Mouse (Mus musculus): ENCODE data around the gene Zdhhc18. TPM values are rescaled to one million over a fixed set of nuclear protein-coding genes. Genes with fewer than 3 reads are reported as not detected.

Gene Zdhhc18
- total RNA-seq (2014; rRNA removed): 14.8 and 21.2 TPM in 2 replicates
- polyA plus RNA-seq (2015; fragmentation: Nextera tagmentation; extraction: Ambion mirVana): 9.3 and 9.6 TPM in 2 replicates

DNA sequence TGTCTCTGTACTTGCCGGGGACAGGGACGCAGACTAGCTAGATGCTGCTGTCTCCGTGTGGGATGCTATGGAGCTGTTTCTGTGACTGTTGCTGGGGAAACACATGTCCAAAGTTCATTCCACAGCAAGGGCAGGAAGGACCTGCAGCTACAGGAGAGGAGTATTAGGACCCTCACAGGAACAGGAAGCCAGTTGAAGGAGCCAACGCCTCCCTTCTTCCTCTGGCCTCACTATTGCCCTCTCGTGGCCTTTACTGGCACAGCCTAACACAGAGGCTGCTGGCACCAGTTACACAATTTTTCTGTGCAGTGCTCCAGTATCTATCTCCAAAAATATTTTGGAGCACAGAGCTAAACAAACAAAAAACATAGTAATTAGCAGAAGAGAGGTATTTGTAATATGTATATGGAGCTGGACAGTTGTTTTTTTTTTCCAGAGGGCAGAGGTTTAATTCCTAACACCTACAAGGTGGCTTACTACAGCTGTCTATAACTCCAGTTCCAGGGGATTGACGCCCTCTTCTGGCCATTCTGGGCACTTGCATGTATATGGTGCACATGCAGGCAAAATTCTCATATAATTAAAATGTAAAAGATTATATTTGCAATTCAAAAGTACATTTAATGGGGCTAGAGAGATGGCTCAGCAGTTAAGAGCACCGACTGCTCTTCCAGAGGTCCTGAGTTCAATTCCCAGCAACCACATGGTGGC, at the start of gene Zdhhc18:
TSS of gene Zdhhc18 (minus strand) at position 166 of the 711 bp plus-strand sequence.
- peak; percentile 73 for ATAC-seq
- TF ChIP-seq CTCF (IDR thresholded peaks at IDR 0.05; ENCODE audit: low read depth): peak; percentile 80
- Histone ChIP-seq H3K36me3 (ENCODE audit: insufficient read depth) (no peaks in the 10 kb centered on the region), H3K4me2 (ENCODE audit: low read depth) (peak within 1 kb of the TSS; percentile 25; the same call in 1 of the 2 replicates), H3K9me3 (ENCODE audit: low read length) (no peaks in the 10 kb centered on the region), H3K27me3 (ENCODE audit: insufficient read depth, low read length) (no peaks in the 10 kb centered on the region), H3K27ac (ENCODE audit: low read depth, low read length) (no peak within 1 kb of the TSS), H3K4me1 (ENCODE audit: insufficient read depth) (no peaks in the 10 kb centered on the region), H3K4me3 (ENCODE audit: low read depth, low read length) (no peak within 1 kb of the TSS), H3K9ac (no peak within 1 kb of the TSS)
- 36% methylated on average over 7 of the region's 7 CpGs for WGBS
- peak; percentile 84 for DNase-seq

DNA sequence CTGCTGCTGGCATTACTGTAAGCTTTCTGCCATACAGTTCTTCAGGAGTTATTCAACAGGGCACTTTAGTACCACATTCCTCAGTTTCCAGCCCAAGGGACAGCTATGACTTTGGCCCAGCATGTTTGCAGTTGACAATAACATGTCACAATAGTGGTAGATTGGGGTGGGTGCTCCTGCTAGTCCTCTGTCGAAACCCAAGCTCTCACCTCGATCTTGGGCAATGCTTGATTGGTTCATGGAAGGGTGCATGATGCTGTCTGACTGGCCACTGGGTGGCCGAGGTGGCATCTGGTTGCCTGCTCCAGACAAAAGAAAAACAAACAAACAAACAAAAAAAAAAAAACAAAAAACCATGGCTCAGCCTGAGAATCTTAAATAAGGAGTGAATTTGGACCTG, 45.4 kb upstream of the Zdhhc18 start:
- ATAC-seq (no peak), DNase-seq (no peak)
- Histone ChIP-seq H3K27me3 (ENCODE audit: insufficient read depth, low read length) (no peaks in the 10 kb centered on the region), H3K4me3 (ENCODE audit: low read depth, low read length) (no peak overlapping the region), H3K4me1 (ENCODE audit: insufficient read depth) (no peaks in the 10 kb centered on the region), H3K9ac (no peak overlapping the region), H3K36me3 (ENCODE audit: insufficient read depth) (peaks cover 61% of the 10 kb centered on the region), H3K9me3 (ENCODE audit: low read length) (no peaks in the 10 kb centered on the region), H3K4me2 (ENCODE audit: low read depth) (no peak overlapping the region), H3K27ac (ENCODE audit: low read depth, low read length) (no peak overlapping the region)
- TF ChIP-seq CTCF (IDR thresholded peaks at IDR 0.05; ENCODE audit: low read depth): no peak
- 75% methylated on average over 3 of the region's 3 CpGs for WGBS

DNA sequence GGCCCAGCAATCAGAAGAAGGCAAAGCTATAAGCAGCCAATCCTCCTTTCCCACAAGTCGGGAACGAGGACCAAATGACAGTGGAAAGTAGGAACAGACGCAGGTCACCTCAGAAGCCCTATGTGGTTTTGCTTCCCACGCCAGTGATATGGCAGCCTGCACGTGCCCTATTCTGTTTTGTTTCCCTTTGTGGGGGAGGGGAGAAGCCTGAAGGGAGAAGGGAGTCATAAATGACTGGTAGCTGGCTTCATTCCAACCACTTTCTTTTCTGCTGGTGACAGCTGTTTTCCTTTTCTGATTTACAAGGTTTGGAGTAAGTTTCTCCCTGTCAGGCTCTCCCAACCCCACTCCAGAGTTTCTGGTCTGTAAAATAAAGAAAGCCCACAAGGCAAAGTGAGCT, 40.3 kb upstream of the Zdhhc18 start:
- Histone ChIP-seq H3K27me3 (ENCODE audit: insufficient read depth, low read length) (no peaks in the 10 kb centered on the region), H3K9me3 (ENCODE audit: low read length) (no peaks in the 10 kb centered on the region), H3K4me3 (ENCODE audit: low read depth, low read length) (no peak overlapping the region), H3K36me3 (ENCODE audit: insufficient read depth) (peaks cover 99% of the 10 kb centered on the region), H3K9ac (no peak overlapping the region), H3K4me1 (ENCODE audit: insufficient read depth) (no peaks in the 10 kb centered on the region), H3K27ac (ENCODE audit: low read depth, low read length) (0 out of 2 replicates have a peak overlapping the region, but pooled peaks have one; percentile 35), H3K4me2 (ENCODE audit: low read depth) (no peak overlapping the region)
- peak; percentile 42; the same call in 1 of the 2 replicates for ATAC-seq
- WGBS: 17% methylated on average over 5 of the region's 5 CpGs
- DNase-seq: peak; percentile 56
- TF ChIP-seq CTCF (IDR thresholded peaks at IDR 0.05; ENCODE audit: low read depth): no peak

DNA sequence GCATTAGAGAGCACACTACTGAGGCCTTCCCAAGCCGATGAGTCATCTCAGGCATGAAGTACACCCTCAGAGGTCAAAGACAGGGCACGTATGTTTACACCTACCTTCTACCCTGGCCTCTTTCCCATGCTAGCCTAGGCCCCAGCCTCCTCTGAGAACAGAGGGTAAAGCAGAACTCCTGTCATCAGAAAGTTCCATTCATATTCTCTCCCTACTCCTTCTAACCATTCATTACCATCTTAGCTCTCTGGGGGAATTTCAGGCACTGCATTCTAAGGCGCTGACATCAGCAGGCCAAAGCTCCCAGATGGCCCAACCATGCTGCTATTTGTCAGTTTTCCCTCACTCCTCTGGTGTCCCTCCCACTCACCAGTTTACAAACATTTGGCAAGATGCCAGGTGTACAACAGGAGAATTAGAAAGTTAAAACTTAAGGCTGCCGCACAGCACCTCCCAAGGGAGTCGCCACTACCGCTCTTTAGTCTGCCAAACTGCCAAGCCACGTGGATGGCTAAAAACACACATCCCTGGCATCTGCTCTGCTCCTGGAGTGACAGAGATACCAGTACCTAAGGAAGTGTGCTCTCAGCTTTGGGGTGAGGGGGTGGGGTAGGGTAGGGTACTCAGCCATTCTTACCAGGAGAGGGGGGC, 38.6 kb upstream of the Zdhhc18 start:
- no peak overlapping the region for H3K4me2 ChIP-seq (ENCODE audit: low read depth)
- no peaks in the 10 kb centered on the region for H3K4me1 ChIP-seq (ENCODE audit: insufficient read depth)
- no peak overlapping the region for H3K27ac ChIP-seq (ENCODE audit: low read depth, low read length)
- H3K9me3 ChIP-seq (ENCODE audit: low read length): no peaks in the 10 kb centered on the region
- H3K9ac ChIP-seq: 0 out of 2 replicates have a peak overlapping the region, but pooled peaks have one; percentile 3
- H3K27me3 ChIP-seq (ENCODE audit: insufficient read depth, low read length): no peaks in the 10 kb centered on the region
- DNase-seq (peak; percentile 38), ATAC-seq (peak; percentile 50)
- no peak overlapping the region for H3K4me3 ChIP-seq (ENCODE audit: low read depth, low read length)
- 43% methylated on average over 7 of the region's 7 CpGs for WGBS
- TF ChIP-seq CTCF (IDR thresholded peaks at IDR 0.05; ENCODE audit: low read depth): no peak
- peaks cover 99% of the 10 kb centered on the region for H3K36me3 ChIP-seq (ENCODE audit: insufficient read depth)

DNA sequence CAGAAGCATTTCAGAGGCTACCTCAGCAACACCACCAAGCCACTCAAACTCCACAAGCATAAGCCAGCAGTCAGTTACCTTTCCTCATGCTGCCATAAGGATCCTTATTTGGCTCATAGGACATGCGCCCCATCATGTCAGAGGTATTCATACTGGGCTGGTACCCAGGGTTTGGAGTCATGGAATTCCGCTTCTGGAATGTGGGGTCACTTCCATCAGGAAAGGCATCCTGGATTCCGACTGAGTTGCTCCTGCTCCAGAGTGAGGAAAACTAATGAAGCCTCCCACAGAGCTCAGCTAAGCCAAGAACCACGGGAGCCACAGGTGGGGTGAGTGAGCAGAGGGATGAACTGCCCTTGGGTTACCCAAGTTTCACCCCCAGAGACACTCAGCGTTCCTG, 37.2 kb upstream of the Zdhhc18 start:
- Histone ChIP-seq H3K27me3 (ENCODE audit: insufficient read depth, low read length) (no peaks in the 10 kb centered on the region), H3K4me2 (ENCODE audit: low read depth) (no peak overlapping the region), H3K4me3 (ENCODE audit: low read depth, low read length) (no peak overlapping the region), H3K9ac (no peak overlapping the region), H3K4me1 (ENCODE audit: insufficient read depth) (no peaks in the 10 kb centered on the region), H3K27ac (ENCODE audit: low read depth, low read length) (no peak overlapping the region), H3K36me3 (ENCODE audit: insufficient read depth) (peaks cover 96% of the 10 kb centered on the region), H3K9me3 (ENCODE audit: low read length) (no peaks in the 10 kb centered on the region)
- ATAC-seq (no peak), DNase-seq (no peak)
- WGBS: 83% methylated on average over 5 of the region's 5 CpGs
- no peak for TF ChIP-seq CTCF (IDR thresholded peaks at IDR 0.05; ENCODE audit: low read depth)

DNA sequence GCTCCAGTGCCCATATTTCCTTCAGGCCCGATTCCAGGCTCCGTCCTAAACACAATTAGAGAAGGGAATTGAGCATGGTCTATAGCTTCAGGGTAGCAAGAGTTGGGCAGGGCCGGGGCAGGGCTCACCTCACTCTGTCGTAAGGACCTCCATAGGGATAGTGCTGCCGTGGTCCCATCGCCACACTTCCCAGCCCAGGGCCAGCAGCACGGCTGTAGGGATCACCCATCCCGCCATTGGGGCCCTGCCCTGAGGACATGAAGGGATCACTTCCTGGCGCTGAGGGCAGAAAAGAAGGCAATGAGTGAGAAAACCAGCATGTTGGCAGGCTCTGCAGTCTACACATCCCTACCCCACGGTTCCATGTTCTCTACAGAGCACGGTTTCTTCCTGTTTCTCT, 36.6 kb upstream of the Zdhhc18 start:
- H3K36me3 ChIP-seq (ENCODE audit: insufficient read depth): peaks cover 96% of the 10 kb centered on the region
- no peak for TF ChIP-seq CTCF (IDR thresholded peaks at IDR 0.05; ENCODE audit: low read depth)

DNA sequence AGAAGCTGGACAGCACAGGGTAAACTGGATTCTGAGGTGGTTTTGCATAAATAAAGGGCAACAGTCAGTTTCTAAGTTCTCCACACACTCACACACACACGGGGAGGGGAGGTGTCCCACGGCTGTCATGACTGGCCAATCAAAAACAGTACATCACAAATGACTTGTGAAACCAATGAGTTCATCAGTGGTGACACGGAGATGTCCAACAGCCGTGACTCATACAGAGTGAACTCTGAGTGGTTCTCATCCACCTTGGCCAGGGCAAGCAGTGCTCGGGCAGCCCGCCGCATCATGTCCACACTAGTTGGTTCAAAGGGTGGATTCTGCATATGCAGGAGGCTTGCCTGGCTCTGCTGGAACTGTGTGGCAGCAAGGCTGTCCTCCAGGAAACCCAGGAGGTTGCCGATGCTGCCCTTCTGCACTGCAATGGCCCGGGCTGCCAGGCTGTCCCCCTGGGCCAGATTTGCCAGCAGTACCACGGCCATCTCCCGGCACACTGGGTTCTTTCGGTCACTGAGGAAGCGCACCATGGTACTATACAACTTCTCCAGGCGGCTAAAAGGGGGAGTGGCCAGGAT, 30.3 kb upstream of the Zdhhc18 start:
- 78% methylated on average over 14 of the region's 14 CpGs for WGBS
- Histone ChIP-seq H3K27ac (ENCODE audit: low read depth, low read length) (no peak overlapping the region), H3K4me2 (ENCODE audit: low read depth) (no peak overlapping the region), H3K4me3 (ENCODE audit: low read depth, low read length) (no peak overlapping the region), H3K9me3 (ENCODE audit: low read length) (no peaks in the 10 kb centered on the region), H3K4me1 (ENCODE audit: insufficient read depth) (no peaks in the 10 kb centered on the region), H3K27me3 (ENCODE audit: insufficient read depth, low read length) (no peaks in the 10 kb centered on the region), H3K9ac (no peak overlapping the region), H3K36me3 (ENCODE audit: insufficient read depth) (peaks cover 57% of the 10 kb centered on the region)
- no peak for DNase-seq
- no peak for ATAC-seq
- no peak for TF ChIP-seq CTCF (IDR thresholded peaks at IDR 0.05; ENCODE audit: low read depth)

More for the DNA sequence above, 36.6 kb upstream of the Zdhhc18 start:
- H3K9ac ChIP-seq: no peak overlapping the region
- no peaks in the 10 kb centered on the region for H3K27me3 ChIP-seq (ENCODE audit: insufficient read depth, low read length)
- no peak overlapping the region for H3K4me2 ChIP-seq (ENCODE audit: low read depth)
- WGBS: 88% methylated on average over 11 of the region's 11 CpGs
- no peak overlapping the region for H3K4me3 ChIP-seq (ENCODE audit: low read depth, low read length)
- no peak overlapping the region for H3K27ac ChIP-seq (ENCODE audit: low read depth, low read length)
- ATAC-seq: no peak
- DNase-seq: no peak
- H3K9me3 ChIP-seq (ENCODE audit: low read length): no peaks in the 10 kb centered on the region
- H3K4me1 ChIP-seq (ENCODE audit: insufficient read depth): no peaks in the 10 kb centered on the region
